Mouse (Mus musculus): ENCODE measurements around the gene Tjp1. TPM values are rescaled to one million over a fixed set of nuclear protein-coding genes. Genes with fewer than 3 reads are reported as not detected.

The Tjp1 gene
- total RNA-seq, 2 experiments from 2014 or later, result 146 to 152 TPM

- DNase-seq (ENCODE audit: low spot score in 2 of 2), result no peak
Observed at GRCm38 (mm10) chr7:65489742-65490141, 37.8 kb downstream of the Tjp1 start.

GRCm38 (mm10) chr7:65489195-65489594 lies 38.4 kb downstream of the Tjp1 start:
- DNase-seq (ENCODE audit: low spot score in 2 of 2), result no peak

GRCm38 (mm10) chr7:65486259-65486681 lies 41.3 kb downstream of the Tjp1 start:
- DNase-seq (ENCODE audit: low spot score in 2 of 2), result no peak

- DNase-seq (ENCODE audit: low spot score in 2 of 2), result no peak
Observed at GRCm38 (mm10) chr7:65484170-65484778, 43.3 kb downstream of the Tjp1 start.

GRCm38 (mm10) chr7:65482216-65482615 lies 45.4 kb downstream of the Tjp1 start:
- no peak for DNase-seq (ENCODE audit: low spot score in 2 of 2)

GRCm38 (mm10) chr7:65472048-65472447 lies 55.5 kb downstream of the Tjp1 start:
- DNase-seq (ENCODE audit: low spot score in 2 of 2), result no peak

- DNase-seq (ENCODE audit: low spot score in 2 of 2), result peak in 1 of 2 experiments; percentile 18
Observed at GRCm38 (mm10) chr7:65471406-65471805, 56.2 kb downstream of the Tjp1 start.

- no peak for DNase-seq (ENCODE audit: low spot score in 2 of 2)
Observed at GRCm38 (mm10) chr7:65470214-65470613, 57.4 kb downstream of the Tjp1 start.

GRCm38 (mm10) chr7:65469666-65470065 lies 57.9 kb downstream of the Tjp1 start:
- DNase-seq (ENCODE audit: low spot score in 2 of 2), result no peak

- no peak for DNase-seq (ENCODE audit: low spot score in 2 of 2)
Observed at GRCm38 (mm10) chr7:65468191-65468590, 59.4 kb downstream of the Tjp1 start.

GRCm38 (mm10) chr7:65467306-65468021 lies 60.1 kb downstream of the Tjp1 start:
- DNase-seq (ENCODE audit: low spot score in 2 of 2), result no peak

- no peak for DNase-seq (ENCODE audit: low spot score in 2 of 2)
Observed at GRCm38 (mm10) chr7:65466137-65466536, 61.4 kb downstream of the Tjp1 start.

GRCm38 (mm10) chr7:65464518-65465037 lies 63.0 kb downstream of the Tjp1 start:
- DNase-seq (ENCODE audit: low spot score in 2 of 2), result no peak

- DNase-seq (ENCODE audit: low spot score in 2 of 2), result no peak
Observed at GRCm38 (mm10) chr7:65463438-65463837, 64.1 kb downstream of the Tjp1 start.

- DNase-seq (ENCODE audit: low spot score in 2 of 2), result no peak
Observed at GRCm38 (mm10) chr7:65461412-65461811, 66.2 kb downstream of the Tjp1 start.

GRCm38 (mm10) chr7:65460196-65460595 lies 67.4 kb downstream of the Tjp1 start:
- DNase-seq (ENCODE audit: low spot score in 2 of 2), result no peak

- DNase-seq (ENCODE audit: low spot score in 2 of 2), result no peak
Observed at GRCm38 (mm10) chr7:65456031-65456430, 71.5 kb downstream of the Tjp1 start.

GRCm38 (mm10) chr7:65455208-65455607 lies 72.4 kb downstream of the Tjp1 start:
- DNase-seq (ENCODE audit: low spot score in 2 of 2), result no peak

- no peak for DNase-seq (ENCODE audit: low spot score in 2 of 2)
Observed at GRCm38 (mm10) chr7:65454269-65454668, 73.3 kb downstream of the Tjp1 start.

- no peak for DNase-seq (ENCODE audit: low spot score in 2 of 2)
Observed at GRCm38 (mm10) chr7:65452246-65452645, 75.3 kb downstream of the Tjp1 start.

- no peak for DNase-seq (ENCODE audit: low spot score in 2 of 2)
Observed at GRCm38 (mm10) chr7:65450158-65450557, 77.4 kb downstream of the Tjp1 start.

- no peak for DNase-seq (ENCODE audit: low spot score in 2 of 2)
Observed at GRCm38 (mm10) chr7:65441505-65441904, 86.1 kb downstream of the Tjp1 start.

GRCm38 (mm10) chr7:65439518-65439917 lies 88.1 kb downstream of the Tjp1 start:
- no peak for DNase-seq (ENCODE audit: low spot score in 2 of 2)
